Mouse (Mus musculus): ENCODE results near the gene Nprl3.
"Not testable (repeated sequence)": the region's sequence is repeated elsewhere in the genome, so short reads cannot be mapped to it uniquely, and the experiment has no call there.

Nprl3 gene

DNA sequence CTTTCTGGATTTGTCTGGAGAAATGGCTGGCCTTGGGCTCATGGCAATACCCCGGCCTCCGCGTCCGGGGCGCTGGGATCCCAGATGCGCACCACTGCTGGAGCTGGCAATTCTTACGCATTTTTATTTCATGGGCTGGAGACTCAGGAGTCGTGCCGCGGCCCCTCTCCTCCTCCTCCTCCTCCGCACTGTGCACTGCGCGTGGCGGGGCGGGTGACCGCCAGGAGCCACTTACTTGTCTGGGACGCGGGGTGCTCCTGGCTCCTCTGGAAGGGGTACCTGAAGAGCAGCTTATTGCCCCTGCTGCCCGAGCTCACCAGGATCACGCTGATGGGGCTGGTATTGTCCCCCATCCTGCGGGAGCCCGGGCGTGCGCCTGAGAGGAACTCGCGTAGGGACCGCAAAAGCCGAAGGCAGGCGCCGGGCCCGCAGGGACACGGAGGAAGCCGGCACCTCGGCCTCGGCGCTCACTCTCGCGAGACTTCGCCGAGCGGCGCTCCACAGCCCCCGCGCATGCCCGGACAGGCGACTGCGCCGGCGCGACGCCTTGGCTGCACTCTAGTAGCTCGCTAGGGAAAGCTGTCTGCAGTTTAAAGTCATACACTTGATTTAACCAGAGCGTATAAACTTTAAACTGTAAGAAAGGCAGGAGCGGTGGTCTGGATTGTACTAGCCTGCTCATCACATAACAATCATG, at the start of gene Nprl3:
Gene Nprl3, minus strand, starts transcription at position 520 of the 697 bp plus-strand sequence.
- DNase-seq, result peak; percentile 93

DNA sequence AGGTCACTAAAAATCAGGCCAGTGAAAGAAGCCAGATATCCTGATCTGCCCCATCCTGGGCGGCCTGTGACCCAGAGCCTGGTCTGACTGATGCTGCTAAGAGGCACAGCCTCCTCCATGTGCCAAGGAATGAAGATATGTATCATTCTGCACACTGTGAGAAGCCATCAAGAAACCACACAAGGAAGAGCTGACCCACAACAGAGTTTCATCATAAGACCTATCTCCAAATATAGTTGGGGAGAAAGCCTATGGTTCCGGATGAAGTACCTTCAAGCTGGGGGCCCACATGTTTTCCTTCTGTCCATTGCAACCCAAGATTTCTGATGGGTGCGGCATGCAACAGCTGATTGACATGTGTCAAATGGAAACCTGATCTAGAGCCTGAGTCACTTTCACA, 48.5 kb upstream of the Nprl3 start:
- no peak for DNase-seq

GRCm38 (mm10) chr11:32309928-32310327, 42.4 kb upstream of the Nprl3 start:
- DNase-seq, result no peak

- no peak for DNase-seq
Measured at GRCm38 (mm10) chr11:32309446-32309845, 41.9 kb upstream of the Nprl3 start.

GRCm38 (mm10) chr11:32307006-32307405, 39.5 kb upstream of the Nprl3 start:
- no peak for DNase-seq

DNA sequence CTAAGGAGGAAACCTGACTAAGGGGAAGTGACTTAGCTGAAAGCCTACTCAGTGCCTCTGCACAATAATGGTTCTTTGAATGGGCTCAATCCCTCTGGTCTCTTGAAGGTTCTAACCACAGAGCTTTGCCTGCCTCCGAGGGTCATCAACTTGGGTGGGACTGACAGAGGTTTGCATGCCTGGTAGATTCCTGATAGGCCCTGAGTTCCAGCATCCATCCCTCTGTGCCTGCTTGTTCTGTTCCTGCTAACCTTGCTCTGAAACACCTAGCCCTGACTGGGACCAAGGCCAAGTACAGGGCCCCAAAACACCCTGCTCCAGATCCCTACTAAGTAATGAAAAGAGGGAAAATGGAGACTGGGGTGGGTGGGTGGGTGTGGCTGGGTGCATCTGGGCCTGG, 35.9 kb upstream of the Nprl3 start:
- no peak for DNase-seq

DNA sequence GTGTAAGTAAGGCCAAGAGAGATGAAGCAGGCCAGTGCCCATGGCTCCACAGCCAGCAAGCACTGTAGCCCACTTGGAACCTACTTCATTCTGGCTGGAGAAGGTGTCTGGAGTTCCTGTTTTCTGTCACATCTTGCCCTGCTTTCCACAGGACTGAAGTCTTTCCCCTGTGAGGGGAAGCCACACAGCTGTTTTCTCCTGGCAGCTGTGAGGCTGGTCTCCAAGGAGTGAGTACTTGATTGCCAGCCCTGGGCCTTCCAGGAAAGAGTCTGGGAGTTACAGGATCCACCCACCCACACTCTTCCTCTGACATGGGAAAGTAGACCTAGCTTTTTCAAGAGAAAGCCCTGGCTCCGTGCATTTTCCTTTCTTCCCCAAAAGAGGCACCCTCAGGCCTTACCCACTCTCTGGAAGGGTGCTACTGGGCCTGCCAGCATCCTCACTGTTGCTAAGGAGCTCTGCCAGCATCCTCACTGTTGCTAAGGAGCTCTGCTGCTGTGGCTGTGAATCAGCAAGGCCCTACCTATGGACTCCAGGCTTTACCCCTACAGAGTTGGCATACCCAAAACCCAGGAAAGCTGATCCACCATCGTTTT, 35.4 kb upstream of the Nprl3 start:
- DNase-seq, result no peak

DNA sequence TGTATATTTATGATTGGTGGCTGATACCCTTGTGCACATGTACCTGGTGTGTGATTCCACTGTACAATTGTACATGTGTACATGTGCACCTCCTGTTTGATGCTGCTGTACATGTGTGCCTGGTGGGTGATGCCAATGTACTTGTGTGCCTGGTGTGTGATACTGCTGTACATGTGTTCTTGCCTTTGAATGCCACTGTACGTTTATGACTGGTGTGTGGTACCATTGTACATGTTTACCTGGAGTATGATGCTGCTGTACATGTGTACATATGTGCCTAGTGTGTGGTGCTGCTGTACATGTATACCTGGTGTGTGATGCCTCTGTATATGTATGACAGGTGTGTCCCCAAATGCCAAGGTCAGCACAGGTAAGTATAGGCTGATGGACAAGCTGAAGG, 34.0 kb upstream of the Nprl3 start:
- DNase-seq, result no peak

- DNase-seq, result no peak
Measured at GRCm38 (mm10) chr11:32300279-32301267, 33.1 kb upstream of the Nprl3 start.

GRCm38 (mm10) chr11:32299865-32300264, 32.4 kb upstream of the Nprl3 start, which contains the start of gene Hbq1a:
Gene Hbq1a (plus strand): TSS chr11:32300069.
- peak in 1 of 2 experiments; percentile 13 for DNase-seq

DNA sequence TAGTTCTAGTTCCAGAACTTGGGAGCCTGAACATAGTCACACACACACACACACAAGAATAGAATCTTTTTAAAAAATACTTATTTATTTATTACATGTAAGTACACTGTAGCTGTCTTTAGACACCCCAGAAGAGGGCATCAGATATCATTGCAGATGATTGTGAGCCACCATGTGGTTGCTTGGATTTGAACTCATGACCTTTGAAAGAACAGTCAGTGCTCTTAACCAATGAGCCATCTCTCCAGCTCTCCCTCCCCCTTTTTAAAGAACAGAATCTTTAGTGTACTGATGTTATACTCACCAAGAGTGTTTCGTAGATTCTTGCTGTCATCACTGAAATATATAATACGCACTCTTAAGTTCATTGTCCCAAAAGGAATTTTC, 31.0 kb upstream of the Nprl3 start:
- DNase-seq, result no peak

- DNase-seq, result no peak
Measured at GRCm38 (mm10) chr11:32297866-32298531, 30.5 kb upstream of the Nprl3 start.

- DNase-seq, result not testable (repeated sequence)
Measured at GRCm38 (mm10) chr11:32297417-32297816, 29.9 kb upstream of the Nprl3 start.

- not testable (repeated sequence) for DNase-seq
Measured at GRCm38 (mm10) chr11:32296203-32296602, 28.7 kb upstream of the Nprl3 start, which contains the start of gene Hba-a2. Gene Hba-a2 (plus strand): TSS chr11:32296489.

DNA sequence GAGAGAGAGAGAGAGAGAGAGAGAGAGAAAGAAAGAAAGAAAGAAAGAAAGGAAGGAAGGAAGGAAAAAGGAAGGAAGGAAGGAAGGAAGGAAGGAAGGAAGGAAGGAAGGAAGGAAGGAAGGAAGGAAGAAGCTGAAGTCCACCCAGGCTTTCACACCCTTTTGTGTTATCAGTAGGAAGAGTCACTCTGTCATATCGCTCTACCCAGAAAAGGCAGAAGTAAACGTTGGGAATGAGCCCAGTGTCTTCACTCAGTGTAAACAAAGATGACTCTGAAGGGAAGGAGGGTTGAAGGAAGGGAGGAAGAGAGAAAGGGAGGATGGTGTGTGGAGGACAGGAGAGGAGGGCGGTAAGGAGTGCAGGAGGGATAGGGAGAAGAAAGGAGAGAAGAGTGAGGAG, 26.0 kb upstream of the Nprl3 start:
- not testable (repeated sequence) for DNase-seq

DNA sequence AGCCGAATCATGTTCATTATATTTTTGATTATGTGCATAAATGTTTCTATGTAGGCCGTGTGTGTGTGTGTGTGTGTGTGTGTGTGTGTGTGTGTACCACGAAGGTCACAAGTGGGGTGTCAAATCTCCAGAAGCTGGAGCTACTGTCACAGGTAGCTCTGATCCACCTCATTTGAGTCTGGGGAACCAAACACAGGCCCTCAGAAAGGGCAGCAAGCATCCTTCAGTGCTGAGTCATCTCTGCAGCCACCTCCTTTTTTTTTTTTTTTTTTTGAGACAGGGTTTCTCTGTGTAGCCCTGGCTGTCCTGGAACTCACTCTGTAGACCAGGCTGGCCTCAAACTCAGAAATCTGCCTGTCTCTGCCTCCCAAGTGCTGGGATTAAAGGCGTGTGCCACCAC, 25.3 kb upstream of the Nprl3 start:
- not testable (repeated sequence) for DNase-seq

DNA sequence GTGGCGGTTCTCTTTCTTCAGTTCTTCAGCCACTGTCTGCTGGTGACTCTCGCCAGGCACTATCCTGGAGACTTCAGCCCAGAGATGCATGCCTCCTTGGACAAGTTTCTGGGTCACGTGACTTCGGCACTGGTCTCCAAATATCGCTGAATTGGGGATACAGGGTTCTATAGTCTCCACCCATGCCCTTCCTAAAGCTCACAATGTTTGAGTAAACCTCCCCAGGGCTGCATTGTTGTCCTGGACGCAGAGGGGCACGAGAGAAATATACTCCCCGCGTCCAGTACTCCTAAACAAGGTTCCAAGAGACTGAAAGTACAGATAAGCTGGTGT, 20.0 kb upstream of the Nprl3 start:
- no peak for DNase-seq

- peak; percentile 41 to 48 for DNase-seq
Measured at GRCm38 (mm10) chr11:32286695-32287492, 19.4 kb upstream of the Nprl3 start, which contains the start of gene Hbq1b. Gene Hbq1b (plus strand): TSS chr11:32286965.

DNA sequence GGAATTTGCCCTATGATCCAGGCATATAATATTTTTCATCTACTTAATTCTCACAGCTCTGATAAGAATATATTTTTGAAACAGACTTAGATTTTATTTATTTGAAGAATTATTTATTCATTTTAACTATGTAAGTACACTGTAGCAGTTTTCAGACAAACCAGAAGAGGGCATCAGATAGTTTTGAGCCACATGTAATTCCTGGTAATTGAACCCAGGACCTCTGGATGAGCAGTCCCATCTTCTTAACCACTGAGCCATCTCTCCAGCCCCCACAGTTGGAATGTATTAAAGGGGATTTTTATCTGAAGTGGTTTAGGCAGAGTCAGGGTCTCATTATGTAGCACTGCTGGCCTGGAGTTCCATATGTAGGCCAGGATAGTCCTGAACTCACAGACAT, 18.4 kb upstream of the Nprl3 start:
- not testable (repeated sequence) for DNase-seq

DNA sequence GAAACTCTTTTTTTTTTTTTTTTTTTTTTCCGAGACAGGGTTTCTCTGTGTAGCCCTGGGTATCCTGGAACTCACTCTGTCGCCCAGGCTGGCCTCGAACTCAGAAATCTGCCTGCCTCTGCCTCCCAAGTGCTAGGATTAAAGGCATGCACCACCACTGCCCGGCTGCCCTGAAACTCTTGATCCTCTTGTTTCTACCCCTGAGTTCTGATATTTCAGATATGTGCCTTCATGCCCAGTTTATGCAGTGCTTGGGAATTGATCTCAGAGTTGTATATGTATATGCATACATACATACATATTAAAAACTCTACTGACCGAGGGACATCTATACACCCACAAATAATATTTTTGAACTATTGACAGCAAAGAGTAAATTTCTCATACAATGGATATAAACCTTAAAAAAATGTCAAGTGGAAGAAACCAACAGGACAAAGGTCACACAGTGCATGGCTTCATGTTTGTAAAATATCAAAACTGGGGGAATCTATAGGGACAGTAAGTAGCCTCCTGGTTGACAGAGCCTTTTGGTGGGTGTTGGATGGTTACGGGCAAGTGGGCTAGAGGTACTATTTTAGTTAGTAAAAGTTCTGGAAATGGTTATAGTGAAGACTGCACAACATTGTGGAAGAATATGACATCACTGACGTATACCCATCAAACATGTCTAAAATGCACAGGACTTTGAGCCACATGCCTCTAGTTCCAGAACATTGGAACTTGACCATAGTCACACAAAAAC, 17.7 kb upstream of the Nprl3 start:
- no peak for DNase-seq

- DNase-seq, result not testable (repeated sequence)
Measured at GRCm38 (mm10) chr11:32284582-32284981, 17.1 kb upstream of the Nprl3 start.

All from thymus, adult 18-20 months (tissue).